Mouse (Mus musculus) liver, adult (tissue): ENCODE results near the gene Mief2.
A peak's percentile ranks its signal among the peaks of the same experiment; 100 is the strongest.

Experiments
- GATA4 ChIP-seq: IDR thresholded peaks from 2 replicates; pipeline ENCODE4 v1.6.1; 2014; ENCODE audit warnings: mild to moderate bottlenecking, low read length; ENCODE audit not compliant: insufficient replicate concordance

Mief2 gene

GRCm38 (mm10) chr11:60755570-60755969 lies 27.4 kb downstream of the Mief2 start:
- TF ChIP-seq GATA4: no peak

GRCm38 (mm10) chr11:60761681-60762080 lies 33.5 kb downstream of the Mief2 start:
- TF ChIP-seq GATA4: no peak

- TF ChIP-seq GATA4: no peak
These were observed 38.8 kb downstream of the Mief2 start for GRCm38 (mm10) chr11:60766969-60767368.

- no peak for TF ChIP-seq GATA4
These were observed 41.1 kb downstream of the Mief2 start for GRCm38 (mm10) chr11:60769322-60769721.

GRCm38 (mm10) chr11:60770776-60771175 lies 42.6 kb downstream of the Mief2 start:
- no peak for TF ChIP-seq GATA4

GRCm38 (mm10) chr11:60772161-60772560 lies 44.0 kb downstream of the Mief2 start:
- TF ChIP-seq GATA4: no peak

- TF ChIP-seq GATA4: no peak
These were observed 46.0 kb downstream of the Mief2 start for GRCm38 (mm10) chr11:60774158-60774689.

- no peak for TF ChIP-seq GATA4
These were observed 46.6 kb downstream of the Mief2 start for GRCm38 (mm10) chr11:60774841-60775240.

GRCm38 (mm10) chr11:60775578-60775977 lies 47.4 kb downstream of the Mief2 start:
- TF ChIP-seq GATA4: no peak

- no peak for TF ChIP-seq GATA4
These were observed 48.1 kb downstream of the Mief2 start for GRCm38 (mm10) chr11:60776107-60776828.

GRCm38 (mm10) chr11:60776829-60777740 lies 48.9 kb downstream of the Mief2 start, which contains the start of the genes Top3a and Smcr8:
Gene Top3a (minus strand): TSS chr11:60777365.
Gene Smcr8 (plus strand): TSS chr11:60777524.
- TF ChIP-seq GATA4: peak; percentile 46; the same call in 1 of the 2 replicates

- no peak for TF ChIP-seq GATA4
These were observed 49.7 kb downstream of the Mief2 start for GRCm38 (mm10) chr11:60777801-60778370.

- TF ChIP-seq GATA4: no peak
These were observed 51.5 kb downstream of the Mief2 start for GRCm38 (mm10) chr11:60779673-60780189.
